Mouse (Mus musculus) cerebellum, postnatal 25 days (tissue): ENCODE measurements around the gene Krcc1.
A peak's percentile ranks its signal among the peaks of the same experiment; 100 is the strongest.
"Not testable (repeated sequence)": the region's sequence is repeated elsewhere in the genome, so short reads cannot be mapped to it uniquely, and the experiment has no call there.

Experiments used
- DNase-seq, 2 experiments: peaks; one replicate each; pipeline ENCODE4 v3.0.0; 2021; ENCODE audit warnings: mixed read lengths in 2 of 2

Krcc1 gene

GRCm38 (mm10) chr6:71262142-71262833 is 9.2 kb upstream of the Krcc1 start:
- DNase-seq, result no peak

- not testable (repeated sequence) for DNase-seq
Measured at GRCm38 (mm10) chr6:71267603-71268002, 3.9 kb upstream of the Krcc1 start.

GRCm38 (mm10) chr6:71268929-71269685 is 2.4 kb upstream of the Krcc1 start:
- DNase-seq, result peak in 1 of 2 experiments; percentile 26

- DNase-seq, result not testable (repeated sequence)
Measured at GRCm38 (mm10) chr6:71269686-71270050, 1.8 kb upstream of the Krcc1 start.

- DNase-seq, result peak; percentile 34 to 49
Measured at GRCm38 (mm10) chr6:71270301-71271056, 998 bp upstream of the Krcc1 start.

GRCm38 (mm10) chr6:71271057-71271388 is 454 bp upstream of the Krcc1 start:
- no peak for DNase-seq

- peak in 1 of 2 experiments; percentile 7 for DNase-seq
Measured at GRCm38 (mm10) chr6:71272316-71272741, 852 bp downstream of the Krcc1 start.

GRCm38 (mm10) chr6:71273715-71274114 is 2.2 kb downstream of the Krcc1 start:
- no peak for DNase-seq

- no peak for DNase-seq
Measured at GRCm38 (mm10) chr6:71274621-71275020, 3.1 kb downstream of the Krcc1 start.

GRCm38 (mm10) chr6:71279418-71279817 is 7.9 kb downstream of the Krcc1 start:
- no peak for DNase-seq

GRCm38 (mm10) chr6:71293509-71293908 is 22.0 kb downstream of the Krcc1 start:
- DNase-seq, result no peak

- no peak for DNase-seq
Measured at GRCm38 (mm10) chr6:71295303-71295702, 23.8 kb downstream of the Krcc1 start.

GRCm38 (mm10) chr6:71298051-71298450 is 26.6 kb downstream of the Krcc1 start:
- no peak for DNase-seq

- DNase-seq, result peak; percentile 21 to 49
Measured at GRCm38 (mm10) chr6:71298751-71299150, 27.3 kb downstream of the Krcc1 start.

GRCm38 (mm10) chr6:71302097-71302731 is 30.7 kb downstream of the Krcc1 start:
- no peak for DNase-seq

GRCm38 (mm10) chr6:71307486-71307885 is 36.0 kb downstream of the Krcc1 start:
- DNase-seq, result no peak

- no peak for DNase-seq
Measured at GRCm38 (mm10) chr6:71321826-71322283, 50.4 kb downstream of the Krcc1 start, which contains the start of gene Smyd1. Gene Smyd1, minus strand, starts transcription at chr6:71322233.

GRCm38 (mm10) chr6:71322491-71322921 is 51.0 kb downstream of the Krcc1 start, which contains the start of gene Cd8b1:
Gene Cd8b1, plus strand, starts transcription at chr6:71322788.
- no peak for DNase-seq

- no peak for DNase-seq
Measured at GRCm38 (mm10) chr6:71324816-71325215, 53.3 kb downstream of the Krcc1 start.

- DNase-seq, result no peak
Measured at GRCm38 (mm10) chr6:71329881-71330280, 58.4 kb downstream of the Krcc1 start.

GRCm38 (mm10) chr6:71330486-71330885 is 59.0 kb downstream of the Krcc1 start:
- DNase-seq, result no peak

GRCm38 (mm10) chr6:71331491-71331890 is 60.0 kb downstream of the Krcc1 start:
- DNase-seq, result not testable (repeated sequence)
